Mouse (Mus musculus): ENCODE results near the gene Gria1. TPM values are rescaled to one million over a fixed set of nuclear protein-coding genes. Genes with fewer than 3 reads are reported as not detected.
A peak's percentile ranks its signal among the peaks of the same experiment; 100 is the strongest.

Gria1 gene
- total and polyA plus RNA-seq, 2 experiments from 2014 or later: 2.1 to 5.6 TPM

GRCm38 (mm10) chr11:57051666-57052562, 40.7 kb downstream of the Gria1 start:
- no peak overlapping the region for H3K9ac ChIP-seq (replicated peaks; ENCODE audit: low read depth, low read length)
- no peaks in the 10 kb centered on the region for H3K9me3 ChIP-seq (replicated peaks; ENCODE audit: control insufficient read depth, low read length)
- WGBS: 62% methylated on average over 6 of the region's 6 CpGs
- no peak overlapping the region for H3K4me2 ChIP-seq (ENCODE audit: low read depth, low read length)
- no peak overlapping the region for H3K4me3 ChIP-seq (ENCODE audit: low read depth, low read length)
- no peaks in the 10 kb centered on the region for H3K36me3 ChIP-seq (replicated peaks; ENCODE audit: control insufficient read depth, insufficient read depth, low read length)
- no peaks in the 10 kb centered on the region; the same call in 1 of the 2 replicates for H3K4me1 ChIP-seq (ENCODE audit: control insufficient read depth, insufficient read depth)
- DNase-seq (ENCODE audit: low spot score) (peak; percentile 66), ATAC-seq (ENCODE audit: insufficient read depth, low read depth) (0 out of 2 replicates have a peak, but pooled peaks have one; percentile 49)
- H3K27ac ChIP-seq (ENCODE audit: low read depth): no peak overlapping the region
- no peaks in the 10 kb centered on the region for H3K27me3 ChIP-seq (ENCODE audit: control insufficient read depth, insufficient read depth, low read length)
- TF ChIP-seq EP300 (IDR thresholded peaks at IDR 0.05; ENCODE audit: low read depth) (no peak), CTCF (IDR thresholded peaks at IDR 0.05; ENCODE audit: low read depth) (peak; percentile 35)

- Histone ChIP-seq H3K27ac (ENCODE audit: low read depth) (no peak overlapping the region), H3K27me3 (ENCODE audit: control insufficient read depth, insufficient read depth, low read length) (no peaks in the 10 kb centered on the region), H3K4me1 (ENCODE audit: control insufficient read depth, insufficient read depth) (no peaks in the 10 kb centered on the region), H3K36me3 (replicated peaks; ENCODE audit: control insufficient read depth, insufficient read depth, low read length) (no peaks in the 10 kb centered on the region), H3K9ac (replicated peaks; ENCODE audit: low read depth, low read length) (no peak overlapping the region), H3K4me3 (ENCODE audit: low read depth, low read length) (no peak overlapping the region), H3K4me2 (ENCODE audit: low read depth, low read length) (no peak overlapping the region), H3K9me3 (replicated peaks; ENCODE audit: control insufficient read depth, low read length) (no peaks in the 10 kb centered on the region)
- no peak for TF ChIP-seq CTCF (IDR thresholded peaks at IDR 0.05; ENCODE audit: low read depth)
- TF ChIP-seq EP300 (IDR thresholded peaks at IDR 0.05; ENCODE audit: low read depth): no peak
- ATAC-seq (ENCODE audit: insufficient read depth, low read depth) (no peak), DNase-seq (ENCODE audit: low spot score) (no peak)
- WGBS: 65% methylated on average over 3 of the region's 3 CpGs
Measured at GRCm38 (mm10) chr11:57062441-57062840, 51.3 kb downstream of the Gria1 start.

- ATAC-seq (ENCODE audit: insufficient read depth, low read depth): no peak
- no peak overlapping the region for H3K27ac ChIP-seq (ENCODE audit: low read depth)
- no peaks in the 10 kb centered on the region for H3K36me3 ChIP-seq (replicated peaks; ENCODE audit: control insufficient read depth, insufficient read depth, low read length)
- H3K9ac ChIP-seq (replicated peaks; ENCODE audit: low read depth, low read length): no peak overlapping the region
- no peaks in the 10 kb centered on the region for H3K4me1 ChIP-seq (ENCODE audit: control insufficient read depth, insufficient read depth)
- no peak for DNase-seq (ENCODE audit: low spot score)
- no peaks in the 10 kb centered on the region for H3K9me3 ChIP-seq (replicated peaks; ENCODE audit: control insufficient read depth, low read length)
- H3K4me3 ChIP-seq (ENCODE audit: low read depth, low read length): no peak overlapping the region
- WGBS: 87% methylated on average over 8 of the region's 8 CpGs
- no peak overlapping the region for H3K4me2 ChIP-seq (ENCODE audit: low read depth, low read length)
- TF ChIP-seq EP300 (IDR thresholded peaks at IDR 0.05; ENCODE audit: low read depth): no peak
- TF ChIP-seq CTCF (IDR thresholded peaks at IDR 0.05; ENCODE audit: low read depth): no peak
- H3K27me3 ChIP-seq (ENCODE audit: control insufficient read depth, insufficient read depth, low read length): no peaks in the 10 kb centered on the region
Measured at GRCm38 (mm10) chr11:57070196-57070901, 59.2 kb downstream of the Gria1 start.

- 75% methylated on average over 6 of the region's 6 CpGs for WGBS
- ATAC-seq (ENCODE audit: insufficient read depth, low read depth) (no peak), DNase-seq (ENCODE audit: low spot score) (no peak)
- Histone ChIP-seq H3K4me2 (ENCODE audit: low read depth, low read length) (no peak overlapping the region), H3K27me3 (ENCODE audit: control insufficient read depth, insufficient read depth, low read length) (no peaks in the 10 kb centered on the region), H3K4me3 (ENCODE audit: low read depth, low read length) (no peak overlapping the region), H3K36me3 (replicated peaks; ENCODE audit: control insufficient read depth, insufficient read depth, low read length) (no peaks in the 10 kb centered on the region), H3K4me1 (ENCODE audit: control insufficient read depth, insufficient read depth) (0 out of 2 replicates have a peak, but pooled peaks cover 6% of the 10 kb centered on the region), H3K9me3 (replicated peaks; ENCODE audit: control insufficient read depth, low read length) (no peaks in the 10 kb centered on the region), H3K27ac (ENCODE audit: low read depth) (no peak overlapping the region), H3K9ac (replicated peaks; ENCODE audit: low read depth, low read length) (no peak overlapping the region)
- TF ChIP-seq CTCF (IDR thresholded peaks at IDR 0.05; ENCODE audit: low read depth): no peak
- no peak for TF ChIP-seq EP300 (IDR thresholded peaks at IDR 0.05; ENCODE audit: low read depth)
Measured at GRCm38 (mm10) chr11:57072171-57072570, 61.0 kb downstream of the Gria1 start.

DNA sequence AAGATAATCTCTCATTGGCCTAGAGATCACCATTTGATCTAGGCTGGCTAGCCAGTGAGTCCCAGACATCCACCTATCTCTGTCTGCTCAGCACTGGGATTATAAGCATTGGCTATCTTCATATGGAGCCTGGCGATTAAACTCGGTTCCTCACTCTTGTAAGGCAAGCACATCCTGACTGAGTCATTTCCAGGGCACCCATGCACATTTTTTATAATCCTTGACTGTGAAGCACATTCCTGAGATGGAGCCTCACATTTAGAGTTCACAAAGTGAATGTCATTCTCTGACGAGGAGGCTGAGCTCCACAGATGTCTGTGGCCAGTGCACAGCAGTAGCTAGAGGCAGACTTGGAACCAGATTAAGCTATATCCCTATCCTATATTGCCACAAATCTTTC, 68.2 kb downstream of the Gria1 start:
- WGBS: 69% methylated on average over 3 of the region's 3 CpGs
- no peak overlapping the region for H3K9ac ChIP-seq (replicated peaks; ENCODE audit: low read depth, low read length)
- TF ChIP-seq EP300 (IDR thresholded peaks at IDR 0.05; ENCODE audit: low read depth) (no peak), CTCF (IDR thresholded peaks at IDR 0.05; ENCODE audit: low read depth) (no peak)
- DNase-seq (ENCODE audit: low spot score): no peak
- H3K4me3 ChIP-seq (ENCODE audit: low read depth, low read length): no peak overlapping the region
- H3K36me3 ChIP-seq (replicated peaks; ENCODE audit: control insufficient read depth, insufficient read depth, low read length): no peaks in the 10 kb centered on the region
- no peak overlapping the region for H3K27ac ChIP-seq (ENCODE audit: low read depth)
- no peak for ATAC-seq (ENCODE audit: insufficient read depth, low read depth)
- H3K4me1 ChIP-seq (ENCODE audit: control insufficient read depth, insufficient read depth): 0 out of 2 replicates have a peak, but pooled peaks cover 6% of the 10 kb centered on the region
- H3K27me3 ChIP-seq (ENCODE audit: control insufficient read depth, insufficient read depth, low read length): no peaks in the 10 kb centered on the region
- H3K9me3 ChIP-seq (replicated peaks; ENCODE audit: control insufficient read depth, low read length): no peaks in the 10 kb centered on the region
- H3K4me2 ChIP-seq (ENCODE audit: low read depth, low read length): no peak overlapping the region

Data from heart, postnatal 0 days (tissue).